Mouse (Mus musculus): ENCODE results near the gene 2810459M11Rik. TPM values are rescaled to one million over a fixed set of nuclear protein-coding genes. Genes with fewer than 3 reads are reported as not detected.

The 2810459M11Rik gene
- polyA plus RNA-seq, 1 experiment from 2014 or later, result 0.81 TPM

DNA sequence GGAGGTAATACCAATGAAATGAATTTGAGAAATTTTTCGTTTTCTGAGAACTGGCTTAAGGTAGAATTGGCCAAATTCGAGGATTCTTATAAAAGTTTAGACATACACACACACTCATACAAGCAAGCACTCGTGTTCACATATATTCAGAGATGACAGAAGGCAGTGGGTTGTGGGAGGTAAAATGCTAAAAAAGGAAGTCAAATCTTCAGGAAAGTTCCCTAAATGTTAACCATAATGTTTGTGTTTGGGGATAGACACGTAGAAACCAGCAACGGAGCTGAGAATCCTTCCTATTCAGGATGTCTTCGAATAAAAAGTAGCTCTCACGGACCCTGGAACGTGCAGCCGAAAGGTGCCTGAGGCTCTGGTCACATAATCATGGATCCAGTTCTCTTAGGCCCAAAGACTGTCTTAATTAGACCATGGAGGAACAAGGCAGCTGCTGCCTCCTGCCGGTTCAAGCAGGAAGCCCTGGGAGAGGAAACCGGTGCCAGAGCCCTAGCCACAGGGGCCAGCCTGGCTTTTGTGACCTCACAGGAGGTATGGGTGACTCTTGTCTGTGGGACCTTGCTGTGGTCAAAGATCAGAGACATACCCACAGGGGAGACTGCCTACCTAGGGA lies 24.2 kb upstream of the 2810459M11Rik start:
- no peak overlapping the region for H3K4me2 ChIP-seq (replicated peaks)
- peaks cover 7% of the 10 kb centered on the region; the same call in 1 of the 2 replicates for H3K4me1 ChIP-seq
- H3K4me3 ChIP-seq (replicated peaks), result no peak overlapping the region
- no peak for ATAC-seq (ENCODE audit: insufficient number of reproducible peaks, low FRiP score, low TSS enrichment, low read depth)
- WGBS, result 59% methylated on average over 11 of the region's 11 CpGs
- no peaks in the 10 kb centered on the region for H3K9me3 ChIP-seq (replicated peaks)
- H3K9ac ChIP-seq, result no peak overlapping the region
- H3K27ac ChIP-seq (replicated peaks), result no peak overlapping the region
- H3K36me3 ChIP-seq, result no peaks in the 10 kb centered on the region
- peaks cover 35% of the 10 kb centered on the region for H3K27me3 ChIP-seq

- Histone ChIP-seq H3K27me3 (no peaks in the 10 kb centered on the region), H3K4me2 (replicated peaks) (no peak overlapping the region)
These were observed 13.2 kb upstream of the 2810459M11Rik start for GRCm38 (mm10) chr1:86032273-86032987.

GRCm38 (mm10) chr1:86038191-86038951 lies 7.3 kb upstream of the 2810459M11Rik start:
- WGBS, result 62% methylated on average over 3 of the region's 3 CpGs
- Histone ChIP-seq H3K27me3 (peaks cover 5% of the 10 kb centered on the region; the same call in 1 of the 2 replicates), H3K36me3 (no peaks in the 10 kb centered on the region), H3K4me1 (no peaks in the 10 kb centered on the region), H3K9me3 (replicated peaks) (no peaks in the 10 kb centered on the region), H3K4me2 (replicated peaks) (no peak overlapping the region), H3K9ac (no peak overlapping the region), H3K27ac (replicated peaks) (no peak overlapping the region), H3K4me3 (replicated peaks) (no peak overlapping the region)
- no peak for ATAC-seq (ENCODE audit: insufficient number of reproducible peaks, low FRiP score, low TSS enrichment, low read depth)

More at GRCm38 (mm10) chr1:86032273-86032987, 13.2 kb upstream of the 2810459M11Rik start:
- no peak overlapping the region for H3K4me3 ChIP-seq (replicated peaks)
- H3K27ac ChIP-seq (replicated peaks), result no peak overlapping the region
- no peak for ATAC-seq (ENCODE audit: insufficient number of reproducible peaks, low FRiP score, low TSS enrichment, low read depth)
- 18% methylated on average over 11 of the region's 11 CpGs for WGBS
- no peak overlapping the region for H3K9ac ChIP-seq
- H3K9me3 ChIP-seq (replicated peaks), result no peaks in the 10 kb centered on the region
- no peaks in the 10 kb centered on the region for H3K36me3 ChIP-seq
- H3K4me1 ChIP-seq, result no peaks in the 10 kb centered on the region

GRCm38 (mm10) chr1:86040131-86040530 lies 5.5 kb upstream of the 2810459M11Rik start:
- H3K36me3 ChIP-seq, result no peaks in the 10 kb centered on the region
- H3K27ac ChIP-seq (replicated peaks), result no peak overlapping the region
- H3K4me1 ChIP-seq, result no peaks in the 10 kb centered on the region
- WGBS, result 71% methylated on average over 4 of the region's 4 CpGs
- no peak overlapping the region for H3K4me3 ChIP-seq (replicated peaks)
- H3K4me2 ChIP-seq (replicated peaks), result no peak overlapping the region
- H3K27me3 ChIP-seq, result peaks cover 22% of the 10 kb centered on the region
- ATAC-seq (ENCODE audit: insufficient number of reproducible peaks, low FRiP score, low TSS enrichment, low read depth), result no peak
- H3K9me3 ChIP-seq (replicated peaks), result no peaks in the 10 kb centered on the region
- no peak overlapping the region for H3K9ac ChIP-seq

- WGBS, result 92% methylated on average over 3 of the region's 3 CpGs
- no peak overlapping the region for H3K27ac ChIP-seq (replicated peaks)
These were observed 4.8 kb upstream of the 2810459M11Rik start for GRCm38 (mm10) chr1:86040817-86041216.

DNA sequence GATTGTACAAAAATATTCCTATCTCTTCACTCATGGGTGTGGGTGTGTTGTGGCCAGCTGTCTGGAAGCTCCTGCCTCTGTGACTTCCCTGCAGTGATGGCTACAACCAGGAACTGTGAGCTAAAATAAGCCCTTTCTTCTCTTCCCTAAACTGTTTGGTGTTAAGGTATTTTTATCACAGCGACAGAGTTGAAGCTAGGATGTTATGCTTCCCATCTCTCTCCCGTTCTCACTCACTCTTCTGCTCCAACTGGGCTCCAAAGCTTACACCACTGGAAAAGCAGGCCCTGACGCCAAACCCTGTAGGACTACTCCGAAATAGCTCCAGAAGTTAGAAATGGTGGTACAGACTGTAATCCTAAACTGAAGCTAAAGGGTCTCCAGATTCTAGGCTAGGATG lies 607 bp upstream of the 2810459M11Rik start:
- Histone ChIP-seq H3K36me3 (no peaks in the 10 kb centered on the region), H3K9ac (no peak overlapping the region), H3K27me3 (peaks cover 62% of the 10 kb centered on the region), H3K4me2 (replicated peaks) (no peak overlapping the region), H3K4me3 (replicated peaks) (no peak overlapping the region), H3K9me3 (replicated peaks) (no peaks in the 10 kb centered on the region), H3K4me1 (peaks cover 15% of the 10 kb centered on the region), H3K27ac (replicated peaks) (no peak overlapping the region)
- no peak for ATAC-seq (ENCODE audit: insufficient number of reproducible peaks, low FRiP score, low TSS enrichment, low read depth)
- 53% methylated on average over 4 of the region's 4 CpGs for WGBS

More at GRCm38 (mm10) chr1:86040817-86041216, 4.8 kb upstream of the 2810459M11Rik start:
- Histone ChIP-seq H3K4me3 (replicated peaks) (no peak overlapping the region), H3K36me3 (no peaks in the 10 kb centered on the region), H3K9ac (no peak overlapping the region), H3K27me3 (peaks cover 28% of the 10 kb centered on the region), H3K4me1 (peaks cover 2% of the 10 kb centered on the region), H3K4me2 (replicated peaks) (no peak overlapping the region), H3K9me3 (replicated peaks) (no peaks in the 10 kb centered on the region)
- no peak for ATAC-seq (ENCODE audit: insufficient number of reproducible peaks, low FRiP score, low TSS enrichment, low read depth)

GRCm38 (mm10) chr1:86046833-86047563 lies 1.3 kb downstream of the 2810459M11Rik start:
- Histone ChIP-seq H3K9ac (no peak overlapping the region), H3K36me3 (no peaks in the 10 kb centered on the region), H3K9me3 (replicated peaks) (no peaks in the 10 kb centered on the region), H3K27ac (replicated peaks) (no peak overlapping the region), H3K4me1 (peaks cover 15% of the 10 kb centered on the region), H3K27me3 (peaks cover 62% of the 10 kb centered on the region), H3K4me2 (replicated peaks) (peak overlapping the region; percentile 97), H3K4me3 (replicated peaks) (peak overlapping the region; percentile 53)
- ATAC-seq (ENCODE audit: insufficient number of reproducible peaks, low FRiP score, low TSS enrichment, low read depth), result no peak
- WGBS, result 8% methylated on average over 24 of the region's 24 CpGs

- H3K4me1 ChIP-seq, result peaks cover 15% of the 10 kb centered on the region
- no peak overlapping the region for H3K4me2 ChIP-seq (replicated peaks)
- H3K9me3 ChIP-seq (replicated peaks), result no peaks in the 10 kb centered on the region
- 73% methylated on average over 4 of the region's 4 CpGs for WGBS
- ATAC-seq (ENCODE audit: insufficient number of reproducible peaks, low FRiP score, low TSS enrichment, low read depth), result no peak
- no peak overlapping the region for H3K27ac ChIP-seq (replicated peaks)
- no peak overlapping the region for H3K4me3 ChIP-seq (replicated peaks)
- H3K9ac ChIP-seq, result no peak overlapping the region
- no peaks in the 10 kb centered on the region for H3K36me3 ChIP-seq
- peaks cover 58% of the 10 kb centered on the region for H3K27me3 ChIP-seq
These were observed 2.6 kb downstream of the 2810459M11Rik start for GRCm38 (mm10) chr1:86048231-86048630.

GRCm38 (mm10) chr1:86048744-86049143 lies 3.1 kb downstream of the 2810459M11Rik start:
- Histone ChIP-seq H3K4me3 (replicated peaks) (no peak overlapping the region), H3K4me1 (peaks cover 15% of the 10 kb centered on the region), H3K9ac (no peak overlapping the region), H3K4me2 (replicated peaks) (no peak overlapping the region), H3K27me3 (peaks cover 53% of the 10 kb centered on the region), H3K36me3 (no peaks in the 10 kb centered on the region), H3K9me3 (replicated peaks) (no peaks in the 10 kb centered on the region), H3K27ac (replicated peaks) (no peak overlapping the region)
- WGBS, result 83% methylated on average over 3 of the region's 3 CpGs
- ATAC-seq (ENCODE audit: insufficient number of reproducible peaks, low FRiP score, low TSS enrichment, low read depth), result no peak

- no peak overlapping the region for H3K27ac ChIP-seq (replicated peaks)
- H3K9ac ChIP-seq, result no peak overlapping the region
- no peak overlapping the region for H3K4me3 ChIP-seq (replicated peaks)
- H3K4me2 ChIP-seq (replicated peaks), result no peak overlapping the region
- no peaks in the 10 kb centered on the region for H3K4me1 ChIP-seq
- peaks cover 8% of the 10 kb centered on the region for H3K27me3 ChIP-seq
- WGBS, result 68% methylated on average over 12 of the region's 12 CpGs
- H3K36me3 ChIP-seq, result no peaks in the 10 kb centered on the region
- no peaks in the 10 kb centered on the region for H3K9me3 ChIP-seq (replicated peaks)
- peak; percentile 57 for ATAC-seq (ENCODE audit: insufficient number of reproducible peaks, low FRiP score, low TSS enrichment, low read depth)
These were observed 7.7 kb downstream of the 2810459M11Rik start for GRCm38 (mm10) chr1:86053198-86053921.

Measured in embryonic facial prominence, embryonic 15.5 days (tissue).